Mouse (Mus musculus): Measurements from ENCODE around the gene Eml3. TPM values are rescaled to one million over a fixed set of nuclear protein-coding genes. Genes with fewer than 3 reads are reported as not detected.

Gene Eml3
- polyA plus RNA-seq (2015; fragmentation: Nextera tagmentation; extraction: Ambion mirVana): 30.8 and 35.6 TPM in 2 replicates

- 1% methylated on average over 66 of the region's 74 CpGs for WGBS
- Histone ChIP-seq H3K9me3 (no peaks in the 10 kb centered on the region), H3K27ac (peak within 1 kb of the TSS; percentile 92), H3K4me3 (peak within 1 kb of the TSS; percentile 79), H3K4me2 (peak within 1 kb of the TSS; percentile 67), H3K9ac (peak within 1 kb of the TSS; percentile 70), H3K36me3 (peaks cover 24% of the 10 kb centered on the region; the same call in 1 of the 2 replicates), H3K27me3 (no peaks in the 10 kb centered on the region), H3K4me1 (peaks cover 15% of the 10 kb centered on the region)
- ATAC-seq (ENCODE audit: borderline replicate concordance, extremely low read depth, low FRiP score, low TSS enrichment): peak; percentile 84
These were observed at the start of gene Eml3, which contains the start of gene Rom1 for GRCm38 (mm10) chr19:8929224-8930088. Eml3 (plus strand) TSS chr19:8929552. Rom1 (minus strand) TSS chr19:8929356.

GRCm38 (mm10) chr19:8880311-8881033 lies 48.9 kb upstream of the Eml3 start, which contains the start of gene Uqcc3:
Uqcc3 (minus strand) TSS chr19:8880923.
- no peaks in the 10 kb centered on the region for H3K27me3 ChIP-seq
- WGBS: under 1% methylated on average over 42 of the region's 42 CpGs
- H3K4me3 ChIP-seq: peak within 1 kb of the TSS; percentile 70
- H3K27ac ChIP-seq: peak within 1 kb of the TSS; percentile 83
- peaks cover 11% of the 10 kb centered on the region for H3K4me1 ChIP-seq
- peak within 1 kb of the TSS; percentile 69 for H3K9ac ChIP-seq
- H3K4me2 ChIP-seq: peak within 1 kb of the TSS; percentile 75
- peak; percentile 94 for ATAC-seq (ENCODE audit: borderline replicate concordance, extremely low read depth, low FRiP score, low TSS enrichment)
- H3K9me3 ChIP-seq: no peaks in the 10 kb centered on the region
- peaks cover 20% of the 10 kb centered on the region for H3K36me3 ChIP-seq

- H3K4me1 ChIP-seq: peaks cover 11% of the 10 kb centered on the region
- peak overlapping the region; percentile 75 for H3K4me2 ChIP-seq
- no peaks in the 10 kb centered on the region for H3K9me3 ChIP-seq
- ATAC-seq (ENCODE audit: borderline replicate concordance, extremely low read depth, low FRiP score, low TSS enrichment): no peak; the same call in 1 of the 2 replicates
- 8% methylated on average over 3 of the region's 3 CpGs for WGBS
- peak overlapping the region; percentile 83; the same call in 1 of the 2 replicates for H3K27ac ChIP-seq
- peak overlapping the region; percentile 70 for H3K4me3 ChIP-seq
- H3K36me3 ChIP-seq: peaks cover 15% of the 10 kb centered on the region; the same call in 1 of the 2 replicates
- H3K9ac ChIP-seq: peak overlapping the region; percentile 69
- H3K27me3 ChIP-seq: no peaks in the 10 kb centered on the region
These were observed 48.3 kb upstream of the Eml3 start for GRCm38 (mm10) chr19:8881034-8881392.

- H3K27ac ChIP-seq: no peak within 1 kb of the TSS
- H3K27me3 ChIP-seq: no peaks in the 10 kb centered on the region
- H3K9me3 ChIP-seq: no peaks in the 10 kb centered on the region
- WGBS: 77% methylated on average over 3 of the region's 3 CpGs
- H3K4me2 ChIP-seq: no peak within 1 kb of the TSS
- no peaks in the 10 kb centered on the region for H3K36me3 ChIP-seq
- no peak for ATAC-seq (ENCODE audit: borderline replicate concordance, extremely low read depth, low FRiP score, low TSS enrichment)
- no peak within 1 kb of the TSS for H3K9ac ChIP-seq
- no peak within 1 kb of the TSS for H3K4me3 ChIP-seq
- H3K4me1 ChIP-seq: peaks cover 20% of the 10 kb centered on the region
These were observed 45.7 kb upstream of the Eml3 start, which contains the start of the genes Lbhd1 and Gm49403 for GRCm38 (mm10) chr19:8883616-8884015. Lbhd1 (plus strand) TSS chr19:8883732. Gm49403 (plus strand) TSS chr19:8883930.

- WGBS: 38% methylated on average over 1 of the region's 1 CpGs
- H3K27me3 ChIP-seq: no peaks in the 10 kb centered on the region
- no peaks in the 10 kb centered on the region for H3K9me3 ChIP-seq
- H3K4me1 ChIP-seq: peaks cover 16% of the 10 kb centered on the region
- H3K9ac ChIP-seq: peak overlapping the region; percentile 88; the same call in 1 of the 2 replicates
- ATAC-seq (ENCODE audit: borderline replicate concordance, extremely low read depth, low FRiP score, low TSS enrichment): no peak
- H3K4me3 ChIP-seq: peak overlapping the region; percentile 77
- H3K4me2 ChIP-seq: peak overlapping the region; percentile 70; the same call in 1 of the 2 replicates
- peaks cover 7% of the 10 kb centered on the region for H3K36me3 ChIP-seq
- H3K27ac ChIP-seq: peak overlapping the region; percentile 89
These were observed 42.3 kb upstream of the Eml3 start for GRCm38 (mm10) chr19:8886916-8887584.

GRCm38 (mm10) chr19:8887585-8888463 lies 41.5 kb upstream of the Eml3 start:
- Histone ChIP-seq H3K9ac (peak overlapping the region; percentile 88), H3K4me3 (peak overlapping the region; percentile 77), H3K27me3 (no peaks in the 10 kb centered on the region), H3K9me3 (no peaks in the 10 kb centered on the region), H3K27ac (peak overlapping the region; percentile 89), H3K4me1 (peaks cover 16% of the 10 kb centered on the region), H3K4me2 (peak overlapping the region; percentile 70), H3K36me3 (peaks cover 7% of the 10 kb centered on the region)
- no peak for ATAC-seq (ENCODE audit: borderline replicate concordance, extremely low read depth, low FRiP score, low TSS enrichment)
- WGBS: 10% methylated on average over 19 of the region's 19 CpGs

- H3K4me1 ChIP-seq: peaks cover 19% of the 10 kb centered on the region
- peak within 1 kb of the TSS; percentile 77 for H3K4me3 ChIP-seq
- H3K27me3 ChIP-seq: no peaks in the 10 kb centered on the region
- H3K9ac ChIP-seq: peak within 1 kb of the TSS; percentile 88
- peak; percentile 93 for ATAC-seq (ENCODE audit: borderline replicate concordance, extremely low read depth, low FRiP score, low TSS enrichment)
- H3K4me2 ChIP-seq: peak within 1 kb of the TSS; percentile 70
- H3K9me3 ChIP-seq: no peaks in the 10 kb centered on the region
- peaks cover 7% of the 10 kb centered on the region for H3K36me3 ChIP-seq
- WGBS: under 1% methylated on average over 58 of the region's 58 CpGs
- peak within 1 kb of the TSS; percentile 89 for H3K27ac ChIP-seq
These were observed 40.6 kb upstream of the Eml3 start, which contains the start of the genes 1810009A15Rik and Gm49416 for GRCm38 (mm10) chr19:8888511-8889385. 1810009A15Rik (plus strand) TSS chr19:8888853. Gm49416 (plus strand) TSS chr19:8888926.

GRCm38 (mm10) chr19:8892829-8893766 lies 36.3 kb upstream of the Eml3 start, which contains the start of gene Ints5:
Ints5 (plus strand) TSS chr19:8893005.
- ATAC-seq (ENCODE audit: borderline replicate concordance, extremely low read depth, low FRiP score, low TSS enrichment): peak; percentile 37
- H3K4me1 ChIP-seq: peaks cover 32% of the 10 kb centered on the region
- WGBS: under 1% methylated on average over 54 of the region's 54 CpGs
- H3K4me2 ChIP-seq: peak within 1 kb of the TSS; percentile 70
- no peaks in the 10 kb centered on the region for H3K9me3 ChIP-seq
- H3K36me3 ChIP-seq: peaks cover 24% of the 10 kb centered on the region
- H3K27me3 ChIP-seq: no peaks in the 10 kb centered on the region
- H3K27ac ChIP-seq: peak within 1 kb of the TSS; percentile 81
- peak within 1 kb of the TSS; percentile 78 for H3K4me3 ChIP-seq
- H3K9ac ChIP-seq: peak within 1 kb of the TSS; percentile 69

- H3K4me1 ChIP-seq: peaks cover 39% of the 10 kb centered on the region
- H3K4me2 ChIP-seq: no peak overlapping the region
- H3K4me3 ChIP-seq: no peak overlapping the region
- WGBS: 90% methylated on average over 9 of the region's 9 CpGs
- H3K27ac ChIP-seq: no peak overlapping the region
- peaks cover 20% of the 10 kb centered on the region for H3K36me3 ChIP-seq
- no peaks in the 10 kb centered on the region for H3K27me3 ChIP-seq
- ATAC-seq (ENCODE audit: borderline replicate concordance, extremely low read depth, low FRiP score, low TSS enrichment): no peak
- no peaks in the 10 kb centered on the region for H3K9me3 ChIP-seq
- no peak overlapping the region for H3K9ac ChIP-seq
These were observed 33.9 kb upstream of the Eml3 start for GRCm38 (mm10) chr19:8895397-8895960.
